Mouse (Mus musculus): Measurements from ENCODE around the gene Ctdspl2. TPM values are rescaled to one million over a fixed set of nuclear protein-coding genes. Genes with fewer than 3 reads are reported as not detected.

Ctdspl2 gene
- 53.0 TPM for polyA plus RNA-seq (2017; shearing (Covaris generic))

DNA sequence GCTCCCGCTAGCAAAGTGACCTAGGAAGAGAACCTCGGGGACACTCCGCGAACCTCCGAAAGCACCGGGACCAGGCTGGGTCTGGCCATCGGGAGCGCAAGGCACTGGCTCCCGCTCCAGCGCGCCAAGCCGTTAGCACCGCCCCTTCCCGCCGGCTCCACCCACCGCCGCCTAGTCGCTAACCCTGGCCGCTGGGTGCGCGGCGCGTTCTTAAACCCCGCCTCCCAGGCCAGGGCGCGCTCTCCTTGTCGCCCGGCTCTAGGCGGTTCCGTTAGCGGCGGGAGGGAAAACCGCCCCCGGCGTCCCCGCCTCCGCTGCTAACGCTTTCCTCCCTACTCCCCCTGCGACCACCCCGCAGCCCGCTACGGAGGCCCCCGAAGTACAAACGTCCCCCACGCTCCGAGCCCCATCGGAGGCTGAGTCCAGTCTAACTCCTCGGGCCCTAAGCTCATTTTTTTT is at the start of gene Ctdspl2, which contains the start of gene Mageb3:
Gene Ctdspl2, plus strand, starts transcription at position 237 of the 459 bp plus-strand sequence.
Gene Mageb3, minus strand, starts transcription at position 328 of the 459 bp plus-strand sequence.

GRCm38 (mm10) chr2:122027862-122028755 is 72.3 kb downstream of the Ctdspl2 start, which contains the start of gene Eif3j1:
Gene Eif3j1 (plus strand): TSS chr2:122028546.

Other genes with a start within 250 kb of the Ctdspl2 start
- 1.6 TPM for gene Frmd5, start 148.9 kb upstream of the Ctdspl2 start, polyA plus RNA-seq (2017; shearing (Covaris generic))
- 6.3 TPM for gene Casc4, start 89.0 kb upstream of the Ctdspl2 start, polyA plus RNA-seq (2017; shearing (Covaris generic))
- gene Mageb3, start 91 bp downstream of the Ctdspl2 start, polyA plus RNA-seq (2017; shearing (Covaris generic)): not detected
- gene Eif3j1, start 72.5 kb downstream of the Ctdspl2 start, polyA plus RNA-seq (2017; shearing (Covaris generic)): 10.7 TPM
- gene Spg11, start 162.4 kb downstream of the Ctdspl2 start, polyA plus RNA-seq (2017; shearing (Covaris generic)): 17.6 TPM
- gene B2m, start 191.7 kb downstream of the Ctdspl2 start, polyA plus RNA-seq (2017; shearing (Covaris generic)): 7,736 TPM
- gene Trim69, start 204.7 kb downstream of the Ctdspl2 start, polyA plus RNA-seq (2017; shearing (Covaris generic)): 0.13 TPM
- 2.3 TPM for gene Patl2, start 230.2 kb downstream of the Ctdspl2 start, polyA plus RNA-seq (2017; shearing (Covaris generic))
- gene Terb2, start 230.3 kb downstream of the Ctdspl2 start, polyA plus RNA-seq (2017; shearing (Covaris generic)): not detected

All from CD4-positive, CD25-positive, alpha-beta regulatory T cell (primary cell).